ENCODE assay signal across 11 mouse cellular contexts in the genomic region with DNA sequence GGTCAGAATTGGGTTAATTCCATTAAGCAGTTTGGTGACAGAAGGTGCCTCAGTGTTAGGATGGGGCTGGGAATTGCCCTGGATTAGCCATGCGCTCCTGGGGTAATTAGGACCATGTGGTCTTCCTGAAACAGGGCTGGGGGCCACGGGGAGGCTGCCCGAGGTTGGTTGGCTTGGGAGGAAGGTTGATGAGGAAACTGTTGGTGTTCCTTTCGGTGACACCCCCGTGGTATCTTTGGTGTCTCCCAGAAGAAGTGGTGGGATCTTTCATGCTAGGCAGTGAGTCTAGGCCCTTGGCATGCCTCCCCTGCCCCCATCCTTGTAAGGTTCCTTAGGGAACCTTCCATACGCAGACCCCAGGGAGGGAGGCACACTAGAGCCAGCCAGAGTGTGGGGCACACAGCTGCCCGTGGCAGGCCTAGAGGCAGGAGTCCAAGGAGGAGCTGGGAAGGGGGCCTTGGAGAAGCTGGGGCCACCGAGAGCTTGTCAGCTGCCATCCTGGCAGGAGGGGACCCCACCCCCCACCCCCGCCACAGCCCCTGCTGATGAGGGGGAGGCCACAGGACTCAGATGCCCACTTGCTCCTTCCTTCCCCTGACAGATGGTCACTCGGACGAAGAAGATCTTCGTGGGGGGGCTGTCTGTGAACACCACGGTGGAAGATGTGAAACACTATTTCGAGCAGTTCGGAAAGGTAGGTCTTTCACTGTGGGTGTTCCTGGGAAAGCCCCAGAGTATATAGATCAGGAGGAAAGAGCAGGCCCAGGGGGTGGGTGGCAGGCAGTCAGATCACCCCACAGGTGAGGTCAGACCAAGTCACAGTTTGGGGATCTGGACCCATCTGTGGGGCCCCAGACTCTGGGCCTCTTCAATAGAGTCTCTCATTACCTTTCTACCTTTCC. TPM values are rescaled to one million over a fixed set of nuclear protein-coding genes. Genes with fewer than 3 reads are reported as not detected.
DNase-seq lines count a peak whose midpoint lies in the region; ATAC-seq lines count a peak whose summit lies in the region.
"Had no signal": no experiment of that assay in that cellular context is flagged by ENCODE, and none has a peak within 500 bp of the region (broad histone marks: within the 10 kb centered on the region; RNA-seq: fewer than 3 reads in every experiment).

No protein-coding gene starts in this region.

- ATAC-seq in embryonic facial prominence, embryonic 14.5 days (ENCODE audit: low read depth): no peak
- ATAC-seq in intestine, embryonic 15.5 days: no peak
- ATAC-seq in neural tube, embryonic 12.5 days (ENCODE audit: low FRiP score, low read depth): no peak

- H3K36me3 ChIP-seq in embryonic facial prominence, embryonic 14.5 days (ENCODE audit: control insufficient read depth, insufficient read depth, low read length): peaks cover 42% of the 10 kb centered on the region
- H3K36me3 ChIP-seq in intestine, embryonic 15.5 days: peaks cover 6% of the 10 kb centered on the region; the same call in 1 of the 2 replicates
- H3K36me3 ChIP-seq in neural tube, embryonic 12.5 days: peaks cover 55% of the 10 kb centered on the region

- WGBS in embryonic facial prominence, embryonic 14.5 days: 25% methylated on average over 15 of the region's 15 CpGs
- 60% methylated on average over 15 of the region's 15 CpGs for WGBS in intestine, embryonic 15.5 days
- WGBS in neural tube, embryonic 12.5 days: 16% methylated on average over 15 of the region's 15 CpGs

- peak overlapping the region; percentile 92 for H3K27ac ChIP-seq in embryonic facial prominence, embryonic 14.5 days (replicated peaks; ENCODE audit: low read depth, low read length)
- H3K27ac ChIP-seq in intestine, embryonic 15.5 days: peak overlapping the region; percentile 84
- peak overlapping the region; percentile 99 for H3K27ac ChIP-seq in neural tube, embryonic 12.5 days

- peak; percentile 69 to 82 for DNase-seq in cerebellum, postnatal 10 days
- no peak for DNase-seq in cerebellum, postnatal 25 days
- no peak for DNase-seq in embryonic facial prominence, embryonic 14.5 days (ENCODE audit: low spot score)
- no peak for DNase-seq in ovary, postnatal 10 days (ENCODE audit: low spot score)
- DNase-seq in frontal cortex, postnatal 14 days (ENCODE audit: low spot score in 2 of 2): no peak
- DNase-seq in heart, postnatal 10 days: no peak
- DNase-seq: cerebellum, adult 11-12 months; kidney, postnatal 36 days; lung, postnatal 10 days had no signal

- H3K27me3 ChIP-seq in embryonic facial prominence, embryonic 14.5 days (replicated peaks; ENCODE audit: control insufficient read depth, insufficient read depth, low read length): no peaks in the 10 kb centered on the region
- H3K27me3 ChIP-seq in intestine, embryonic 15.5 days (replicated peaks): no peaks in the 10 kb centered on the region
- no peaks in the 10 kb centered on the region for H3K27me3 ChIP-seq in neural tube, embryonic 12.5 days (replicated peaks)

- peak overlapping the region; percentile 68 for H3K9ac ChIP-seq in embryonic facial prominence, embryonic 14.5 days (ENCODE audit: low read depth, low read length)
- peak overlapping the region; percentile 58; the same call in 1 of the 2 replicates for H3K9ac ChIP-seq in intestine, embryonic 15.5 days
- H3K9ac ChIP-seq in neural tube, embryonic 12.5 days: peak overlapping the region; percentile 67

- H3K4me3 ChIP-seq in embryonic facial prominence, embryonic 14.5 days (ENCODE audit: low read depth, low read length): no peak overlapping the region; the same call in 1 of the 2 replicates
- no peak overlapping the region for H3K4me3 ChIP-seq in intestine, embryonic 15.5 days (replicated peaks)
- peak overlapping the region; percentile 35 for H3K4me3 ChIP-seq in neural tube, embryonic 12.5 days

- intact Hi-C loops in heart, postnatal 10 days (cut with DNase I): no loop called here

- peaks cover 56% of the 10 kb centered on the region for H3K4me1 ChIP-seq in embryonic facial prominence, embryonic 14.5 days (ENCODE audit: control insufficient read depth, insufficient read depth, low read length)
- peaks cover 54% of the 10 kb centered on the region for H3K4me1 ChIP-seq in intestine, embryonic 15.5 days (replicated peaks)
- peaks cover 85% of the 10 kb centered on the region for H3K4me1 ChIP-seq in neural tube, embryonic 12.5 days

- H3K4me2 ChIP-seq in embryonic facial prominence, embryonic 14.5 days (ENCODE audit: low read depth, low read length): peak overlapping the region; percentile 73
- no peak overlapping the region for H3K4me2 ChIP-seq in intestine, embryonic 15.5 days (replicated peaks)
- H3K4me2 ChIP-seq in neural tube, embryonic 12.5 days (replicated peaks): peak overlapping the region; percentile 81

- no peaks in the 10 kb centered on the region for H3K9me3 ChIP-seq in embryonic facial prominence, embryonic 14.5 days (ENCODE audit: control insufficient read depth, low read length)
- no peaks in the 10 kb centered on the region for H3K9me3 ChIP-seq in intestine, embryonic 15.5 days
- no peaks in the 10 kb centered on the region for H3K9me3 ChIP-seq in neural tube, embryonic 12.5 days

RNA-seq across cellular contexts. Expression of gene Msi1, which starts 5.7 kb away (rescaled TPM):
- polyA plus RNA-seq in embryonic facial prominence, embryonic 14.5 days (2014; fragmentation: Nextera tagmentation; extraction: Ambion mirVana): 16.0 and 16.2 TPM in 2 replicates
- polyA plus RNA-seq in intestine, embryonic 15.5 days (2015; fragmentation: Nextera tagmentation; extraction: Ambion mirVana): 8.7 and 10.4 TPM in 2 replicates
- polyA plus RNA-seq in neural tube, embryonic 12.5 days (2016; fragmentation: Nextera tagmentation; extraction: Ambion mirVana): 122 and 129 TPM in 2 replicates
- total RNA-seq in heart, postnatal 10 days (2021): 1 to 10 TPM; 3.1 to 4.3 TPM

RNA-seq across cellular contexts. Expression of gene Pla2g1b, which starts 31.0 kb away (rescaled TPM):
- polyA plus RNA-seq in embryonic facial prominence, embryonic 14.5 days (2014; fragmentation: Nextera tagmentation; extraction: Ambion mirVana): not detected in 2 replicates
- 2.1 and 2.9 TPM in 2 replicates for polyA plus RNA-seq in intestine, embryonic 15.5 days (2015; fragmentation: Nextera tagmentation; extraction: Ambion mirVana)
- not detected in 2 replicates for polyA plus RNA-seq in neural tube, embryonic 12.5 days (2016; fragmentation: Nextera tagmentation; extraction: Ambion mirVana)
- not detected for total RNA-seq in heart, postnatal 10 days (2021)

RNA-seq across cellular contexts. Expression of gene Sirt4, which starts 49.4 kb away (rescaled TPM):
- polyA plus RNA-seq in embryonic facial prominence, embryonic 14.5 days (2014; fragmentation: Nextera tagmentation; extraction: Ambion mirVana): 13.9 and 20.3 TPM in 2 replicates
- polyA plus RNA-seq in intestine, embryonic 15.5 days (2015; fragmentation: Nextera tagmentation; extraction: Ambion mirVana): 18.6 and 19.8 TPM in 2 replicates
- 23.8 and 24.9 TPM in 2 replicates for polyA plus RNA-seq in neural tube, embryonic 12.5 days (2016; fragmentation: Nextera tagmentation; extraction: Ambion mirVana)
- 10 to 100 TPM; 14.3 to 20.2 TPM for total RNA-seq in heart, postnatal 10 days (2021)

Comparison
In these comparisons a context has a peak if more than half of its experiments do, and no peak if none do; other contexts are left out.
1. DNase-seq: peak in cerebellum, postnatal 10 days (2 of 2); none in cerebellum, postnatal 25 days (0 of 2), embryonic facial prominence, embryonic 14.5 days (single experiment), ovary, postnatal 10 days (single experiment), frontal cortex, postnatal 14 days (0 of 2) and heart, postnatal 10 days (0 of 2).
2. Peak in every context shown above with its lines, with median percentiles within 50 percentile points of each other: H3K27ac ChIP-seq and H3K9ac ChIP-seq.